Mouse (Mus musculus) midbrain, embryonic 14.5 days (tissue): ENCODE data around the gene Rasgrf1. TPM values are rescaled to one million over a fixed set of nuclear protein-coding genes. Genes with fewer than 3 reads are reported as not detected.
A peak's percentile ranks its signal among the peaks of the same experiment; 100 is the strongest.

ENCODE experiments used
- ATAC-seq: fragments of 200-750 bp; cut with Nextera tagmentation; 2 replicates; pipeline ENCODE4 v1.8.0; 2017; ENCODE audit warnings: moderate number of reproducible peaks, moderate library complexity; ENCODE audit not compliant: low FRiP score, low TSS enrichment
- DNase-seq: peaks from one replicate; pipeline ENCODE4 v3.0.0-alpha.2; 2015
- H3K27ac ChIP-seq: fragments of 300-500 bp; sonication (generic); replicated peaks from 2 replicates; pipeline ENCODE4 v1.5.1; 2014; ENCODE audit warnings: mild to moderate bottlenecking, low read depth, low read length, moderate library complexity
- H3K27me3 ChIP-seq: fragments of 300-500 bp; sonication (generic); 2 replicates; pipeline ENCODE4 v1.6.1; 2014; ENCODE audit warnings: low read length, control low read depth, mixed read lengths; ENCODE audit not compliant: control insufficient read depth, insufficient read depth
- H3K36me3 ChIP-seq: fragments of 300-500 bp; sonication (generic); 2 replicates; pipeline ENCODE4 v1.6.1; 2014; ENCODE audit warnings: low read length, control low read depth; ENCODE audit not compliant: control insufficient read depth, insufficient read depth
- H3K4me1 ChIP-seq: fragments of 300-500 bp; sonication (generic); 2 replicates; pipeline ENCODE4 v1.6.1; 2014; ENCODE audit warnings: mild to moderate bottlenecking, antibody characterized with exemption, low read length, control low read depth; ENCODE audit not compliant: control insufficient read depth, insufficient read depth
- H3K4me2 ChIP-seq: fragments of 300-500 bp; sonication (generic); 2 replicates; pipeline ENCODE4 v1.6.1; 2014; ENCODE audit warnings: mild to moderate bottlenecking, low read length, moderate library complexity
- H3K4me3 ChIP-seq: fragments of 300-500 bp; sonication (generic); replicated peaks from 2 replicates; pipeline ENCODE4 v1.5.1; 2014; ENCODE audit warnings: low read depth, low read length
- H3K9ac ChIP-seq: fragments of 300-500 bp; sonication (generic); replicated peaks from 2 replicates; pipeline ENCODE4 v1.6.1; 2014; ENCODE audit warnings: mild to moderate bottlenecking, low read length, moderate library complexity
- H3K9me3 ChIP-seq: fragments of 300-500 bp; sonication (generic); 2 replicates; pipeline ENCODE4 v1.6.1; 2016; ENCODE audit warnings: low read length, control low read depth, mixed read lengths; ENCODE audit not compliant: control insufficient read depth
- WGBS: fragments of 180-500 bp; shearing (Covaris S2); extraction: QIAGEN DNeasy Blood & Tissue Kit; methylation state at CpG from one replicate; pipeline ENCODE4 v1.1.7; 2014; 5-methylcytosine and 5-hydroxymethylcytosine counted together
- polyA plus RNA-seq: library from polyadenylated mRNA; unstranded; fragments of >200 nt; fragmentation: Nextera tagmentation; extraction: Ambion mirVana; gene quantifications from 2 replicates; pipeline ENCODE4 v1.2.1, GENCODE M21; 2014

The Rasgrf1 gene
- polyA plus RNA-seq, 1 experiment from 2014 or later = 3.5 TPM

GRCm38 (mm10) chr9:89892540-89893188, 17.0 kb upstream of the Rasgrf1 start:
- H3K36me3 ChIP-seq = no peaks in the 10 kb centered on the region
- no peak overlapping the region for H3K4me2 ChIP-seq
- ATAC-seq (no peak), DNase-seq (no peak)
- H3K4me1 ChIP-seq = no peaks in the 10 kb centered on the region
- H3K9me3 ChIP-seq = no peaks in the 10 kb centered on the region
- H3K4me3 ChIP-seq = no peak overlapping the region
- no peaks in the 10 kb centered on the region for H3K27me3 ChIP-seq
- H3K9ac ChIP-seq = no peak overlapping the region
- no peak overlapping the region for H3K27ac ChIP-seq
- WGBS = 96% methylated on average over 5 of the region's 5 CpGs

- H3K4me1 ChIP-seq = no peaks in the 10 kb centered on the region
These were observed 9.4 kb upstream of the Rasgrf1 start for GRCm38 (mm10) chr9:89900111-89900824.

GRCm38 (mm10) chr9:89901184-89901583, 8.5 kb upstream of the Rasgrf1 start:
- H3K27me3 ChIP-seq = peaks cover 6% of the 10 kb centered on the region; the same call in 1 of the 2 replicates
- ATAC-seq (no peak), DNase-seq (no peak)
- no peaks in the 10 kb centered on the region for H3K36me3 ChIP-seq
- no peak overlapping the region for H3K27ac ChIP-seq
- H3K4me1 ChIP-seq = no peaks in the 10 kb centered on the region
- no peaks in the 10 kb centered on the region for H3K9me3 ChIP-seq
- no peak overlapping the region for H3K4me2 ChIP-seq
- WGBS = 78% methylated on average over 4 of the region's 4 CpGs
- H3K4me3 ChIP-seq = no peak overlapping the region
- no peak overlapping the region for H3K9ac ChIP-seq

More at GRCm38 (mm10) chr9:89900111-89900824, 9.4 kb upstream of the Rasgrf1 start:
- ATAC-seq (no peak), DNase-seq (no peak)
- Histone ChIP-seq H3K9me3 (no peaks in the 10 kb centered on the region), H3K36me3 (no peaks in the 10 kb centered on the region), H3K27ac (no peak overlapping the region), H3K4me3 (no peak overlapping the region), H3K4me2 (no peak overlapping the region), H3K27me3 (no peaks in the 10 kb centered on the region), H3K9ac (no peak overlapping the region)
- 26% methylated on average over 14 of the region's 14 CpGs for WGBS

GRCm38 (mm10) chr9:89902813-89903212, 6.9 kb upstream of the Rasgrf1 start:
- WGBS = 85% methylated on average over 2 of the region's 2 CpGs
- DNase-seq = no peak

GRCm38 (mm10) chr9:89906645-89907044, 3.1 kb upstream of the Rasgrf1 start:
- no peak overlapping the region for H3K27ac ChIP-seq
- H3K9ac ChIP-seq = no peak overlapping the region
- no peak for DNase-seq
- peaks cover 52% of the 10 kb centered on the region for H3K27me3 ChIP-seq
- H3K36me3 ChIP-seq = no peaks in the 10 kb centered on the region
- H3K4me3 ChIP-seq = no peak overlapping the region
- peaks cover 14% of the 10 kb centered on the region; the same call in 1 of the 2 replicates for H3K4me1 ChIP-seq
- H3K9me3 ChIP-seq = no peaks in the 10 kb centered on the region
- ATAC-seq = no peak
- no peak overlapping the region for H3K4me2 ChIP-seq

More at GRCm38 (mm10) chr9:89902813-89903212, 6.9 kb upstream of the Rasgrf1 start:
- H3K9me3 ChIP-seq = no peaks in the 10 kb centered on the region
- peaks cover 21% of the 10 kb centered on the region; the same call in 1 of the 2 replicates for H3K27me3 ChIP-seq
- H3K27ac ChIP-seq = no peak overlapping the region
- no peaks in the 10 kb centered on the region for H3K36me3 ChIP-seq
- no peak overlapping the region for H3K9ac ChIP-seq
- H3K4me2 ChIP-seq = no peak overlapping the region
- H3K4me1 ChIP-seq = no peaks in the 10 kb centered on the region
- H3K4me3 ChIP-seq = no peak overlapping the region
- ATAC-seq = no peak

- no peak for DNase-seq
These were observed 1.8 kb upstream of the Rasgrf1 start for GRCm38 (mm10) chr9:89907941-89908340.

GRCm38 (mm10) chr9:89908601-89909000, 1.1 kb upstream of the Rasgrf1 start:
- no peak overlapping the region for H3K27ac ChIP-seq
- H3K27me3 ChIP-seq = peaks cover 67% of the 10 kb centered on the region
- no peak for ATAC-seq

More at GRCm38 (mm10) chr9:89907941-89908340, 1.8 kb upstream of the Rasgrf1 start:
- H3K4me3 ChIP-seq = peak overlapping the region; percentile 42
- no peaks in the 10 kb centered on the region for H3K36me3 ChIP-seq
- peaks cover 63% of the 10 kb centered on the region for H3K27me3 ChIP-seq
- no peak overlapping the region for H3K27ac ChIP-seq
- ATAC-seq = no peak
- H3K9ac ChIP-seq = no peak overlapping the region
- peak overlapping the region; percentile 64 for H3K4me2 ChIP-seq
- H3K4me1 ChIP-seq = peaks cover 14% of the 10 kb centered on the region; the same call in 1 of the 2 replicates
- H3K9me3 ChIP-seq = no peaks in the 10 kb centered on the region

GRCm38 (mm10) chr9:89910011-89910400, 298 bp downstream of the Rasgrf1 start:
- DNase-seq = no peak
- H3K36me3 ChIP-seq = no peaks in the 10 kb centered on the region
- no peak overlapping the region for H3K27ac ChIP-seq
- H3K9me3 ChIP-seq = no peaks in the 10 kb centered on the region
- peaks cover 14% of the 10 kb centered on the region; the same call in 1 of the 2 replicates for H3K4me1 ChIP-seq
- 0 out of 2 replicates have a peak overlapping the region, but pooled peaks have one; percentile 10 for H3K9ac ChIP-seq
- no peak for ATAC-seq
- peaks cover 67% of the 10 kb centered on the region for H3K27me3 ChIP-seq
- H3K4me3 ChIP-seq = peak overlapping the region; percentile 42
- peak overlapping the region; percentile 64 for H3K4me2 ChIP-seq
- WGBS = under 1% methylated on average over 26 of the region's 26 CpGs

More at GRCm38 (mm10) chr9:89908601-89909000, 1.1 kb upstream of the Rasgrf1 start:
- peak overlapping the region; percentile 42 for H3K4me3 ChIP-seq
- peak; percentile 76 for DNase-seq
- H3K4me2 ChIP-seq = peak overlapping the region; percentile 64
- H3K9ac ChIP-seq = peak overlapping the region; percentile 42
- H3K36me3 ChIP-seq = no peaks in the 10 kb centered on the region
- under 1% methylated on average over 33 of the region's 33 CpGs for WGBS
- no peaks in the 10 kb centered on the region for H3K9me3 ChIP-seq
- H3K4me1 ChIP-seq = peaks cover 14% of the 10 kb centered on the region; the same call in 1 of the 2 replicates
